22 mouse cellular contexts compared by ENCODE assay signal in the genomic region with DNA sequence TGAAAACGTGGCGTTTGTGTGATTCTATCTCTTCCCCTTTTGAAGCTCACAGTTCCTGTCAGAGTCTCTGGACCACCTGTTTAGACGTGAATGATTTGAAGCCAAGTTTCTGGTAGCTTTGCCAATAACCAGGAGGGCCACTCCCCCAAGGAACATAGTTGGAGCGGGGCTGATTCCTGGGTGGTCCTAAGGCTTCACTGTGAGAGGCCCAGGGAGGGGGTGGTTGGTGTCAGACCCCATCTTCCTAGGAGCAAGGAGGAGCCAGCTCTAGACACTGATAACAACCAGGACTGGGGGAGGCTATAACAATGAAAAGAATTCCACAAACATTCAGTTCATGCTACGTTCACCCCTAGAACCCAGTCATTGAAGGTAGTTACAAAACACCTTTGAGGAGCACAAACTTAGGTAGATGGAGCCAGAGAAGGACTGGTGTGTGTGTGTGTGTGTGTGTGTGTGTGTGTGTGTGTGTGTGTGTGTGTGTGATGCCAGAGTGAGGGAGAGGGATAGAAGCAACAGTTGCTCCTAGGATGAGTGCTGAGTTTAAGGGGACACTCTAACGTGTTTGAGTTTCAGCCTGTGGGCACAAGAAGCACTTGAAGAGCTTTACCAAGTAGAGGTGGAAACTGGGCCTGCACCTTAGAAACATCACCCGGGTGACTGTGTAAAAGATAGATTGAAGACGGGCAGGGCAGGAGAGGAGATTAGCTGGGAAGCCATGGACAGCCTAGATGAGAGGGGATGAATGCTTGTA.
DNase-seq lines count a peak whose midpoint lies in the region; ATAC-seq and TF ChIP-seq lines count a peak whose summit lies in the region.
"Had no signal": no experiment of that assay in that cellular context is flagged by ENCODE, and none has a peak within 500 bp of the region (broad histone marks: within the 10 kb centered on the region; RNA-seq: fewer than 3 reads in every experiment).

No protein-coding gene starts in this region.

- peak; percentile 53 for DNase-seq in lung, embryonic 14.5 days
- no peak for DNase-seq in lung, postnatal 25 days (ENCODE audit: low spot score)
- DNase-seq in stomach, postnatal 0 days (ENCODE audit: low spot score), result no peak
- peak; percentile 34 for DNase-seq in CH12.LX (ENCODE audit: extremely low read depth)
- DNase-seq in embryo, embryonic 9.5 days (ENCODE audit: extremely low spot score), result no peak
- DNase-seq in cerebellum, adult 9-10 months, result no peak
- DNase-seq: adrenal gland, postnatal 14 days; cerebellum, adult 2 months; cerebellum, postnatal 14 days; embryo, embryonic 11 days; gastrocnemius, postnatal 14 days; heart, adult 2 months had no signal

- TF ChIP-seq POLR2A in CH12.LX (IDR thresholded peaks at IDR 0.05; ENCODE audit: low read depth, low read length), result no peak

- TF ChIP-seq CTCF in lung, embryonic 14.5 days (IDR thresholded peaks at IDR 0.05; ENCODE audit: low read depth), result no peak
- TF ChIP-seq CTCF in stomach, postnatal 0 days (IDR thresholded peaks at IDR 0.05; ENCODE audit: low read depth), result no peak
- no peak for TF ChIP-seq CTCF in CH12.LX (conservative IDR thresholded peaks at IDR 0.05 in 1 of 2, IDR thresholded peaks at IDR 0.05 in 1 of 2; ENCODE audit: low read depth in 2 of 2, low read length in 2 of 2)

- no peak overlapping the region for H3K27ac ChIP-seq in lung, embryonic 14.5 days (ENCODE audit: low read depth)
- H3K27ac ChIP-seq in stomach, embryonic 15.5 days, result no peak overlapping the region
- no peak overlapping the region for H3K27ac ChIP-seq in stomach, postnatal 0 days (replicated peaks)
- peak overlapping the region; percentile 97 for H3K27ac ChIP-seq in CH12.LX (ENCODE audit: insufficient read depth, low read depth)
- H3K27ac ChIP-seq in intestine, embryonic 16.5 days (ENCODE audit: low read length), result no peak overlapping the region; the same call in 1 of the 2 replicates
- H3K27ac ChIP-seq: embryonic facial prominence, embryonic 12.5 days; forebrain, embryonic 12.5 days; heart, adult 2 months; hindbrain, embryonic 10.5 days; hindbrain, embryonic 14.5 days had no signal

- peak; percentile 72; the same call in 1 of the 2 replicates for ATAC-seq in lung, embryonic 14.5 days (ENCODE audit: insufficient read depth)
- ATAC-seq in stomach, embryonic 15.5 days (ENCODE audit: insufficient read depth, low FRiP score, low read depth), result peak; percentile 33; the same call in 1 of the 2 replicates
- no peak for ATAC-seq in stomach, postnatal 0 days (ENCODE audit: low FRiP score, low TSS enrichment)
- ATAC-seq in intestine, embryonic 16.5 days, result peak; percentile 58; the same call in 1 of the 2 replicates
- ATAC-seq: activated CD4-positive, CD25-positive, alpha-beta regulatory T cell, adult 4 months; forebrain, embryonic 16.5 days; Patski had no signal

- no peak overlapping the region for H3K4me3 ChIP-seq in lung, embryonic 14.5 days (ENCODE audit: low read depth, low read length)
- H3K4me3 ChIP-seq in stomach, embryonic 15.5 days (replicated peaks), result no peak overlapping the region
- H3K4me3 ChIP-seq in stomach, postnatal 0 days (ENCODE audit: low read depth, low read length), result no peak overlapping the region
- peak overlapping the region in 1 of 3 experiments; percentile 23 for H3K4me3 ChIP-seq in CH12.LX (replicated peaks in 1 of 3; ENCODE audit: low read depth in 2 of 3, low read length in 2 of 3, poor library complexity in 1 of 3)
- H3K4me3 ChIP-seq in intestine, embryonic 16.5 days (ENCODE audit: low read length), result no peak overlapping the region
- H3K4me3 ChIP-seq: embryonic facial prominence, embryonic 12.5 days; forebrain, embryonic 12.5 days; heart, adult 2 months; hindbrain, embryonic 10.5 days had no signal

- H3K36me3 ChIP-seq in lung, embryonic 14.5 days (ENCODE audit: insufficient read depth), result no peaks in the 10 kb centered on the region
- H3K36me3 ChIP-seq in stomach, embryonic 15.5 days, result no peaks in the 10 kb centered on the region
- no peaks in the 10 kb centered on the region for H3K36me3 ChIP-seq in stomach, postnatal 0 days (ENCODE audit: control insufficient read depth, insufficient read depth, low read length)
- H3K36me3 ChIP-seq in CH12.LX (replicated peaks in 1 of 2; ENCODE audit: control insufficient read depth in 1 of 2, insufficient read depth in 1 of 2, low read length in 1 of 2), result no peaks in the 10 kb centered on the region
- no peaks in the 10 kb centered on the region for H3K36me3 ChIP-seq in intestine, embryonic 16.5 days (ENCODE audit: control insufficient read depth, insufficient read depth, low read length)
- H3K36me3 ChIP-seq: embryonic facial prominence, embryonic 12.5 days; forebrain, embryonic 12.5 days; hindbrain, embryonic 10.5 days had no signal

- no peaks in the 10 kb centered on the region for H3K27me3 ChIP-seq in lung, embryonic 14.5 days (ENCODE audit: insufficient read depth, low read length)
- no peaks in the 10 kb centered on the region for H3K27me3 ChIP-seq in stomach, embryonic 15.5 days (replicated peaks)
- H3K27me3 ChIP-seq in stomach, postnatal 0 days (ENCODE audit: control insufficient read depth, insufficient read depth, low read length), result no peaks in the 10 kb centered on the region
- no peaks in the 10 kb centered on the region for H3K27me3 ChIP-seq in CH12.LX (replicated peaks)
- no peaks in the 10 kb centered on the region; the same call in 1 of the 2 replicates for H3K27me3 ChIP-seq in intestine, embryonic 16.5 days (replicated peaks; ENCODE audit: control insufficient read depth, insufficient read depth, low read length)
- H3K27me3 ChIP-seq: embryonic facial prominence, embryonic 12.5 days; forebrain, embryonic 12.5 days; Patski had no signal

- peaks cover 7% of the 10 kb centered on the region; the same call in 1 of the 2 replicates for H3K4me1 ChIP-seq in lung, embryonic 14.5 days (ENCODE audit: insufficient read depth)
- H3K4me1 ChIP-seq in stomach, embryonic 15.5 days, result peaks cover 9% of the 10 kb centered on the region; the same call in 1 of the 2 replicates
- no peaks in the 10 kb centered on the region for H3K4me1 ChIP-seq in stomach, postnatal 0 days (replicated peaks; ENCODE audit: control insufficient read depth, insufficient read depth)
- H3K4me1 ChIP-seq in CH12.LX (ENCODE audit: control insufficient read depth in 1 of 2, insufficient read depth in 2 of 2), result peaks cover 59 to 94% of the 10 kb centered on the region in 2 experiments
- H3K4me1 ChIP-seq in intestine, embryonic 16.5 days (ENCODE audit: control insufficient read depth, insufficient read depth, low read length), result peaks cover 12% of the 10 kb centered on the region; the same call in 1 of the 2 replicates
- H3K4me1 ChIP-seq: forebrain, embryonic 12.5 days had no signal

- dilution Hi-C loops in CH12.LX (cut with MboI; ENCODE audit: extremely low pct_ligation_motif_present, extremely low pct_unique_long_range_greater_than_20kb, low sequenced_read_pairs), result no loop called here

- H3K9me3 ChIP-seq in lung, embryonic 14.5 days (ENCODE audit: low read depth, low read length), result no peaks in the 10 kb centered on the region
- no peaks in the 10 kb centered on the region for H3K9me3 ChIP-seq in stomach, embryonic 15.5 days
- H3K9me3 ChIP-seq in stomach, postnatal 0 days (ENCODE audit: control insufficient read depth, low read length), result no peaks in the 10 kb centered on the region
- no peaks in the 10 kb centered on the region for H3K9me3 ChIP-seq in CH12.LX (replicated peaks; ENCODE audit: low read length)
- no peaks in the 10 kb centered on the region for H3K9me3 ChIP-seq in intestine, embryonic 16.5 days (ENCODE audit: control insufficient read depth, low read length)
- H3K9me3 ChIP-seq: embryonic facial prominence, embryonic 12.5 days; forebrain, embryonic 12.5 days; hindbrain, embryonic 10.5 days had no signal

- H3K79me2 ChIP-seq in CH12.LX (replicated peaks; ENCODE audit: control insufficient read depth, extremely low read depth, insufficient read depth, poor library complexity, severe bottlenecking), result no peaks in the 10 kb centered on the region

- WGBS in lung, embryonic 14.5 days, result 26% methylated on average over 8 of the region's 8 CpGs
- 39% methylated on average over 8 of the region's 8 CpGs for WGBS in stomach, embryonic 15.5 days
- 41% methylated on average over 8 of the region's 8 CpGs for WGBS in stomach, postnatal 0 days
- WGBS in intestine, embryonic 16.5 days, result 41% methylated on average over 8 of the region's 8 CpGs

- in situ Hi-C loops in CH12.LX (cut with MboI; ENCODE audit: low pct_ligation_motif_present, low pct_unique_long_range_greater_than_20kb, low sequenced_read_pairs), result no loop called here

- TF ChIP-seq EP300 in stomach, postnatal 0 days (optimal IDR thresholded peaks at IDR 0.05), result no peak
- no peak for TF ChIP-seq EP300 in CH12.LX (IDR thresholded peaks at IDR 0.05; ENCODE audit: low read length)

- no peak overlapping the region for H3K9ac ChIP-seq in lung, embryonic 14.5 days
- H3K9ac ChIP-seq in stomach, embryonic 15.5 days, result no peak overlapping the region
- no peak overlapping the region for H3K9ac ChIP-seq in stomach, postnatal 0 days (ENCODE audit: low read length)
- peak overlapping the region; percentile 41; the same call in 1 of the 2 replicates for H3K9ac ChIP-seq in CH12.LX (ENCODE audit: insufficient read depth, low read depth)
- no peak overlapping the region for H3K9ac ChIP-seq in intestine, embryonic 16.5 days (ENCODE audit: low read depth, low read length)
- H3K9ac ChIP-seq: embryonic facial prominence, embryonic 12.5 days; forebrain, embryonic 12.5 days; hindbrain, embryonic 14.5 days had no signal

- no peak overlapping the region for H3K4me2 ChIP-seq in lung, embryonic 14.5 days
- H3K4me2 ChIP-seq in stomach, embryonic 15.5 days, result no peak overlapping the region
- H3K4me2 ChIP-seq in stomach, postnatal 0 days (replicated peaks; ENCODE audit: low read depth), result no peak overlapping the region
- peak overlapping the region; percentile 18; the same call in 1 of the 2 replicates for H3K4me2 ChIP-seq in CH12.LX (ENCODE audit: insufficient read depth, low read depth, poor library complexity, severe bottlenecking)
- no peak overlapping the region for H3K4me2 ChIP-seq in intestine, embryonic 16.5 days (ENCODE audit: low read depth, low read length)
- H3K4me2 ChIP-seq: embryonic facial prominence, embryonic 12.5 days; forebrain, embryonic 12.5 days; heart, embryonic 11.5 days; hindbrain, embryonic 14.5 days had no signal

- no peak for TF ChIP-seq RAD21 in CH12.LX (IDR thresholded peaks at IDR 0.05; ENCODE audit: low read depth, low read length)

TF ChIP-seq in CH12.LX, 34 proteins besides CTCF, POLR2A, EP300 and RAD21:
- no peak for TF ChIP-seq TBP (conservative IDR thresholded peaks at IDR 0.05; ENCODE audit: low read depth, low read length)
- TF ChIP-seq MAX (IDR thresholded peaks at IDR 0.05; ENCODE audit: low read length), result 0 out of 2 replicates have a peak, but pooled peaks have one; percentile 20
- no peak for TF ChIP-seq USF2 (conservative IDR thresholded peaks at IDR 0.05; ENCODE audit: low read depth, low read length)
- TF ChIP-seq MYC (IDR thresholded peaks at IDR 0.05; ENCODE audit: low read depth, low read length), result no peak
- TF ChIP-seq MAZ (IDR thresholded peaks at IDR 0.05; ENCODE audit: low read depth, low read length), result no peak
- TF ChIP-seq JUN (IDR thresholded peaks at IDR 0.05; ENCODE audit: insufficient read depth, low read depth, low read length), result no peak

Comparison
In these comparisons a context has a peak if more than half of its experiments do, and no peak if none do; other contexts are left out.
1. DNase-seq: peak in lung, embryonic 14.5 days (single experiment) and CH12.LX (single experiment); none in lung, postnatal 25 days (single experiment), stomach, postnatal 0 days (single experiment), embryo, embryonic 9.5 days (single experiment) and cerebellum, adult 9-10 months (single experiment).